Mouse (Mus musculus): ENCODE results near the gene Rdh16.

- TF ChIP-seq EP300 (IDR thresholded peaks at IDR 0.05; ENCODE audit: insufficient read depth, low read depth, low read length) (no peak), CTCF (IDR thresholded peaks at IDR 0.05) (no peak)
These were observed 28.2 kb downstream of the Rdh16 start for GRCm38 (mm10) chr10:127829121-127829520.
